Mouse (Mus musculus) testis, adult 2 months (tissue): ENCODE data around the gene Zxdc. TPM values are rescaled to one million over a fixed set of nuclear protein-coding genes. Genes with fewer than 3 reads are reported as not detected.
A peak's percentile ranks its signal among the peaks of the same experiment; 100 is the strongest.

Experiments used
- H3K27ac ChIP-seq: fragments of 200-500 bp; 2 replicates; pipeline ENCODE4 v1.5.1; 2012; ENCODE audit warnings: low read depth, low read length; ENCODE audit not compliant: control insufficient read depth, insufficient read depth
- H3K27me3 ChIP-seq: fragments of 200-500 bp; 2 replicates; pipeline ENCODE4 v1.6.1; 2012; ENCODE audit warnings: mild to moderate bottlenecking, low read length, moderate library complexity; ENCODE audit not compliant: control insufficient read depth, insufficient read depth
- H3K36me3 ChIP-seq: fragments of 200-500 bp; 2 replicates; pipeline ENCODE4 v1.6.1; 2012; ENCODE audit warnings: mild to moderate bottlenecking, low read length; ENCODE audit not compliant: control insufficient read depth, insufficient read depth
- H3K4me1 ChIP-seq: fragments of 200-500 bp; 2 replicates; pipeline ENCODE4 v1.6.1; 2012; ENCODE audit warnings: low read length; ENCODE audit not compliant: control insufficient read depth, insufficient read depth
- H3K4me3 ChIP-seq: fragments of 200-500 bp; 2 replicates; pipeline ENCODE4 v1.5.1; 2012; ENCODE audit warnings: low read depth, mild to moderate bottlenecking, low read length, moderate library complexity, mixed read lengths; ENCODE audit not compliant: control insufficient read depth
- CTCF ChIP-seq: fragments of 200-500 bp; IDR thresholded peaks from 2 replicates; pipeline ENCODE4 v1.5.1; 2012; ENCODE audit warnings: low read depth, mild to moderate bottlenecking, inconsistent platforms, low read length, moderate library complexity; ENCODE audit not compliant: control insufficient read depth, insufficient read depth, insufficient replicate concordance
- POLR2A ChIP-seq: fragments of 200-500 bp; IDR thresholded peaks from 2 replicates; pipeline ENCODE4 v1.6.1; 2012; ENCODE audit warnings: low read depth, mild to moderate bottlenecking, inconsistent platforms, low read length, moderate library complexity; ENCODE audit not compliant: control insufficient read depth
- polyA plus RNA-seq: library from polyadenylated mRNA; depleted of rRNA; stranded (reverse); fragments of >200 nt; gene quantifications from 2 replicates; pipeline ENCODE4 v1.2.3, GENCODE M21; 2012; rRNA removed

Gene Zxdc
- 5.3 and 5.4 TPM in 2 replicates for polyA plus RNA-seq

- peak within 1 kb of the TSS; percentile 86 for H3K4me3 ChIP-seq
- no peaks in the 10 kb centered on the region for H3K27me3 ChIP-seq
- H3K36me3 ChIP-seq, result peaks cover 2% of the 10 kb centered on the region; the same call in 1 of the 2 replicates
- peak within 1 kb of the TSS; percentile 60 for H3K27ac ChIP-seq
- TF ChIP-seq POLR2A (peak; percentile 78), CTCF (no peak)
- H3K4me1 ChIP-seq, result peaks cover 13% of the 10 kb centered on the region
These were observed at the start of gene Zxdc for GRCm38 (mm10) chr6:90368976-90369724. Gene Zxdc (plus strand): TSS chr6:90369492.

- no peak overlapping the region for H3K4me3 ChIP-seq
- H3K36me3 ChIP-seq, result no peaks in the 10 kb centered on the region
- TF ChIP-seq POLR2A (no peak), CTCF (no peak)
- H3K4me1 ChIP-seq, result no peaks in the 10 kb centered on the region
- H3K27ac ChIP-seq, result no peak overlapping the region
- no peaks in the 10 kb centered on the region for H3K27me3 ChIP-seq
These were observed 48.9 kb upstream of the Zxdc start for GRCm38 (mm10) chr6:90320429-90320828.

DNA sequence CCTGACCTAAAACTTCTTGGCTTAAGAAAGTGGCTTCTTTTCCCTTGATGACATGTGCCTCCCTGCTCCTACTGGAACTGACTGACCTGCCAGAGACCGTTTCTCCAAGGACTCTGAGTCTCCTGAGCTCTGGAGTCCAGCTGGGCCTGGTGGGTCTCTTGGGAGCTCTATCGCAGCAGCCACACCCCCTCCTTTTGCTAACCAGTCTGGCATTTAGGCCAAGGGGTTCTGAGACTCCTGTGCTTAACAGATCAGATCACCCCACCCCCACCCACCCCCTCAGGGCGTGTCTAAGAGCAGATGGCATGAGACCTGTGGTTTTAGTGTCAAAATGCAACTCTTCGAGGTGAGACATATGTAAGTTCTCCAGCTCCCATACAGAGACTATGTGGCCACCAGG, 47.5 kb upstream of the Zxdc start:
- no peaks in the 10 kb centered on the region for H3K4me1 ChIP-seq
- no peaks in the 10 kb centered on the region for H3K36me3 ChIP-seq
- H3K27ac ChIP-seq, result no peak overlapping the region
- H3K27me3 ChIP-seq, result no peaks in the 10 kb centered on the region
- no peak for TF ChIP-seq CTCF
- TF ChIP-seq POLR2A, result no peak
- H3K4me3 ChIP-seq, result no peak overlapping the region

GRCm38 (mm10) chr6:90324026-90324425, 45.3 kb upstream of the Zxdc start:
- H3K27me3 ChIP-seq, result no peaks in the 10 kb centered on the region
- no peaks in the 10 kb centered on the region for H3K4me1 ChIP-seq
- H3K4me3 ChIP-seq, result no peak overlapping the region
- no peak for TF ChIP-seq POLR2A
- TF ChIP-seq CTCF, result no peak
- H3K27ac ChIP-seq, result no peak overlapping the region
- no peaks in the 10 kb centered on the region for H3K36me3 ChIP-seq

GRCm38 (mm10) chr6:90324463-90324862, 44.8 kb upstream of the Zxdc start:
- H3K27me3 ChIP-seq, result no peaks in the 10 kb centered on the region
- no peak overlapping the region for H3K27ac ChIP-seq
- no peak for TF ChIP-seq POLR2A
- no peaks in the 10 kb centered on the region for H3K4me1 ChIP-seq
- no peak overlapping the region for H3K4me3 ChIP-seq
- H3K36me3 ChIP-seq, result no peaks in the 10 kb centered on the region

- Histone ChIP-seq H3K27me3 (no peaks in the 10 kb centered on the region), H3K36me3 (no peaks in the 10 kb centered on the region), H3K4me1 (no peaks in the 10 kb centered on the region), H3K4me3 (peak within 1 kb of the TSS; percentile 14; the same call in 1 of the 2 replicates), H3K27ac (no peak within 1 kb of the TSS)
- no peak for TF ChIP-seq CTCF
- TF ChIP-seq POLR2A, result no peak
These were observed 44.3 kb upstream of the Zxdc start, which contains the start of gene Chst13 for GRCm38 (mm10) chr6:90324991-90325390. Gene Chst13 (minus strand): TSS chr6:90325185.

GRCm38 (mm10) chr6:90327670-90328069, 41.6 kb upstream of the Zxdc start:
- H3K4me3 ChIP-seq, result no peak overlapping the region
- no peaks in the 10 kb centered on the region for H3K27me3 ChIP-seq
- TF ChIP-seq POLR2A, result no peak
- no peak for TF ChIP-seq CTCF
- H3K36me3 ChIP-seq, result no peaks in the 10 kb centered on the region
- no peak overlapping the region for H3K27ac ChIP-seq
- no peaks in the 10 kb centered on the region for H3K4me1 ChIP-seq
